Mouse (Mus musculus) CH12.LX (cell line): ENCODE measurements around the gene Card9.

Source experiments
- CHD1 ChIP-seq: IDR thresholded peaks from 2 replicates; pipeline ENCODE4 v1.6.1; 2012; ENCODE audit warnings: low read depth, low read length, improper control_type of control experiment, inconsistent platforms
- CTCF ChIP-seq, 2 experiments: IDR thresholded peaks in 1 of 2; conservative IDR thresholded peaks in 1 of 2; 2 replicates each; pipeline ENCODE4 v1.5.1; 2011 to 2012; ENCODE audit warnings: low read depth in 2 of 2, low read length in 2 of 2, improper control_type of control experiment in 1 of 2, inconsistent platforms in 1 of 2, mild to moderate bottlenecking in 1 of 2, moderate library complexity in 1 of 2
- E2F4 ChIP-seq: IDR thresholded peaks from 2 replicates; pipeline ENCODE4 v1.6.1; 2011; ENCODE audit warnings: low read depth, low read length, improper control_type of control experiment; ENCODE audit not compliant: insufficient replicate concordance
- HCFC1 ChIP-seq: IDR thresholded peaks from 2 replicates; pipeline ENCODE4 v1.6.1; 2012; ENCODE audit warnings: low read depth, mild to moderate bottlenecking, inconsistent platforms, low read length, improper control_type of control experiment
- MYC ChIP-seq: IDR thresholded peaks from 2 replicates; pipeline ENCODE4 v1.6.1; 2011; ENCODE audit warnings: low read depth, mild to moderate bottlenecking, improper control_type of control experiment, low read length
- ZC3H11A ChIP-seq: IDR thresholded peaks from 2 replicates; pipeline ENCODE4 v1.6.1; 2012; ENCODE audit warnings: low read depth, mild to moderate bottlenecking, inconsistent platforms, low read length, improper control_type of control experiment

- TF ChIP-seq CTCF (conservative IDR thresholded peaks at IDR 0.05 in 1 of 2, IDR thresholded peaks at IDR 0.05 in 1 of 2; ENCODE audit: low read depth in 2 of 2, low read length in 2 of 2) = no peak
- no peak for TF ChIP-seq MYC
- no peak for TF ChIP-seq E2F4
- TF ChIP-seq HCFC1 = no peak
- no peak for TF ChIP-seq CHD1
- no peak for TF ChIP-seq ZC3H11A
Observed at GRCm38 (mm10) chr2:26388682-26389153, 28.0 kb upstream of the Card9 start.
